Mouse (Mus musculus) E14TG2a.4 (cell line): ENCODE data around the gene Gm45717.
A peak's percentile ranks its signal among the peaks of the same experiment; 100 is the strongest.

Source experiments
- H3K27me3 ChIP-seq: 2 replicates; pipeline ENCODE4 v1.6.1; 2014; ENCODE audit warnings: low read length, control low read depth; ENCODE audit not compliant: insufficient read depth
- H3K36me3 ChIP-seq: 2 replicates; pipeline ENCODE4 v1.6.1; 2014; ENCODE audit warnings: low read length, control low read depth; ENCODE audit not compliant: insufficient read depth
- H3K4me1 ChIP-seq: replicated peaks from 2 replicates; pipeline ENCODE4 v1.6.1; 2014; ENCODE audit warnings: low read depth, low read length, control low read depth
- H3K4me3 ChIP-seq: replicated peaks from 2 replicates; pipeline ENCODE4 v1.5.1; 2014; ENCODE audit warnings: mild to moderate bottlenecking, low read length
- H3K9me3 ChIP-seq: 2 replicates; pipeline ENCODE4 v1.6.1; 2014; ENCODE audit warnings: low read length, control low read depth
- CTCF ChIP-seq: conservative IDR thresholded peaks from 2 replicates; pipeline ENCODE4 v1.5.1; 2014; ENCODE audit warnings: low read length
- NANOG ChIP-seq: IDR thresholded peaks from 2 replicates; pipeline ENCODE4 v1.6.1; 2014; ENCODE audit warnings: borderline replicate concordance, low read length, mixed read lengths
- POU5F1 ChIP-seq: IDR thresholded peaks from 2 replicates; pipeline ENCODE4 v1.6.1; 2014; ENCODE audit warnings: low read length, borderline replicate concordance

The Gm45717 gene

GRCm38 (mm10) chr7:140912293-140912692 is 43.4 kb downstream of the Gm45717 start:
- TF ChIP-seq CTCF (no peak), POU5F1 (no peak), NANOG (no peak)
- H3K4me3 ChIP-seq = no peak overlapping the region
- no peaks in the 10 kb centered on the region for H3K9me3 ChIP-seq
- peaks cover 45% of the 10 kb centered on the region for H3K4me1 ChIP-seq
- no peaks in the 10 kb centered on the region for H3K27me3 ChIP-seq
- H3K36me3 ChIP-seq = no peaks in the 10 kb centered on the region

- H3K27me3 ChIP-seq = no peaks in the 10 kb centered on the region
- H3K9me3 ChIP-seq = no peaks in the 10 kb centered on the region
- TF ChIP-seq NANOG (no peak), CTCF (peak; percentile 87)
These were observed 47.1 kb downstream of the Gm45717 start for GRCm38 (mm10) chr7:140908634-140909107.

GRCm38 (mm10) chr7:140908181-140908580 is 47.6 kb downstream of the Gm45717 start:
- no peaks in the 10 kb centered on the region for H3K36me3 ChIP-seq
- H3K9me3 ChIP-seq = no peaks in the 10 kb centered on the region
- H3K4me1 ChIP-seq = peaks cover 81% of the 10 kb centered on the region
- TF ChIP-seq CTCF (no peak), POU5F1 (no peak), NANOG (no peak)
- no peaks in the 10 kb centered on the region for H3K27me3 ChIP-seq
- peak overlapping the region; percentile 72 for H3K4me3 ChIP-seq

More at GRCm38 (mm10) chr7:140908634-140909107, 47.1 kb downstream of the Gm45717 start:
- Histone ChIP-seq H3K4me1 (peaks cover 76% of the 10 kb centered on the region), H3K4me3 (peak overlapping the region; percentile 72), H3K36me3 (no peaks in the 10 kb centered on the region)

- Histone ChIP-seq H3K4me3 (no peak overlapping the region), H3K4me1 (peaks cover 86% of the 10 kb centered on the region), H3K9me3 (no peaks in the 10 kb centered on the region), H3K27me3 (no peaks in the 10 kb centered on the region), H3K36me3 (no peaks in the 10 kb centered on the region)
- no peak for TF ChIP-seq POU5F1
- no peak for TF ChIP-seq CTCF
- no peak for TF ChIP-seq NANOG
These were observed 48.0 kb downstream of the Gm45717 start for GRCm38 (mm10) chr7:140907697-140908096.

- TF ChIP-seq NANOG = no peak
- TF ChIP-seq POU5F1 = no peak
- TF ChIP-seq CTCF = no peak
- H3K27me3 ChIP-seq = no peaks in the 10 kb centered on the region
- H3K4me1 ChIP-seq = peaks cover 89% of the 10 kb centered on the region
- no peaks in the 10 kb centered on the region for H3K36me3 ChIP-seq
- H3K4me3 ChIP-seq = no peak overlapping the region
- H3K9me3 ChIP-seq = no peaks in the 10 kb centered on the region
These were observed 48.6 kb downstream of the Gm45717 start for GRCm38 (mm10) chr7:140907131-140907530.

GRCm38 (mm10) chr7:140905642-140906081 is 50.1 kb downstream of the Gm45717 start:
- Histone ChIP-seq H3K4me1 (peaks cover 90% of the 10 kb centered on the region), H3K4me3 (no peak overlapping the region), H3K27me3 (no peaks in the 10 kb centered on the region), H3K9me3 (no peaks in the 10 kb centered on the region), H3K36me3 (no peaks in the 10 kb centered on the region; the same call in 1 of the 2 replicates)
- TF ChIP-seq CTCF (no peak), POU5F1 (no peak), NANOG (no peak)

- TF ChIP-seq CTCF (peak; percentile 96), POU5F1 (no peak)
- Histone ChIP-seq H3K9me3 (no peaks in the 10 kb centered on the region), H3K4me3 (0 out of 2 replicates have a peak overlapping the region, but pooled peaks have one; percentile 1), H3K4me1 (peaks cover 86% of the 10 kb centered on the region), H3K27me3 (no peaks in the 10 kb centered on the region), H3K36me3 (peaks cover 14% of the 10 kb centered on the region)
These were observed 52.5 kb downstream of the Gm45717 start for GRCm38 (mm10) chr7:140903212-140903611.

- no peak overlapping the region for H3K4me3 ChIP-seq
- H3K4me1 ChIP-seq = peaks cover 84% of the 10 kb centered on the region
- no peaks in the 10 kb centered on the region for H3K9me3 ChIP-seq
- no peaks in the 10 kb centered on the region for H3K27me3 ChIP-seq
- peaks cover 24% of the 10 kb centered on the region for H3K36me3 ChIP-seq
- TF ChIP-seq CTCF = no peak
- no peak for TF ChIP-seq POU5F1
- TF ChIP-seq NANOG = no peak
These were observed 53.5 kb downstream of the Gm45717 start for GRCm38 (mm10) chr7:140902036-140902875.

- 0 out of 2 replicates have a peak within 1 kb of the TSS, but pooled peaks have one; percentile 32 for H3K4me3 ChIP-seq
- peaks cover 69% of the 10 kb centered on the region for H3K4me1 ChIP-seq
- TF ChIP-seq POU5F1 (no peak), CTCF (no peak), NANOG (no peak)
- H3K27me3 ChIP-seq = no peaks in the 10 kb centered on the region
- peaks cover 42% of the 10 kb centered on the region for H3K36me3 ChIP-seq
- no peaks in the 10 kb centered on the region for H3K9me3 ChIP-seq
These were observed 55.5 kb downstream of the Gm45717 start, which contains the start of gene Cox8b for GRCm38 (mm10) chr7:140900220-140900619. Gene Cox8b (minus strand): TSS chr7:140900446.
